Mouse (Mus musculus) liver, embryonic 13.5 days (tissue): ENCODE results near the gene Ctss. TPM values are rescaled to one million over a fixed set of nuclear protein-coding genes. Genes with fewer than 3 reads are reported as not detected.

Source experiments
- ATAC-seq: fragments of 200-750 bp; cut with Nextera tagmentation; 2 replicates; pipeline ENCODE4 v1.8.0; 2017; ENCODE audit warnings: low read depth, mild to moderate bottlenecking, moderate number of reproducible peaks, moderate library complexity
- DNase-seq: peaks from one replicate; pipeline ENCODE4 v3.0.0; 2022
- H3K27ac ChIP-seq: fragments of 300-500 bp; sonication (generic); 2 replicates; pipeline ENCODE4 v1.5.1; 2015; ENCODE audit warnings: moderate library complexity, mild to moderate bottlenecking, inconsistent platforms
- H3K27me3 ChIP-seq: fragments of 300-500 bp; sonication (generic); 2 replicates; pipeline ENCODE4 v1.6.1; 2015; ENCODE audit warnings: mild to moderate bottlenecking, inconsistent platforms
- H3K36me3 ChIP-seq: fragments of 300-500 bp; sonication (generic); 2 replicates; pipeline ENCODE4 v1.6.1; 2015; ENCODE audit warnings: mild to moderate bottlenecking, inconsistent platforms
- H3K4me1 ChIP-seq: fragments of 300-500 bp; sonication (generic); replicated peaks from 2 replicates; pipeline ENCODE4 v1.6.1; 2015; ENCODE audit warnings: inconsistent platforms
- H3K4me2 ChIP-seq: fragments of 300-500 bp; sonication (generic); 2 replicates; pipeline ENCODE4 v1.6.1; 2015; ENCODE audit warnings: inconsistent platforms, mild to moderate bottlenecking, moderate library complexity
- H3K4me3 ChIP-seq: fragments of 300-500 bp; sonication (generic); replicated peaks from 2 replicates; pipeline ENCODE4 v1.5.1; 2015; ENCODE audit warnings: mild to moderate bottlenecking, inconsistent platforms
- H3K9ac ChIP-seq: fragments of 300-500 bp; sonication (generic); 2 replicates; pipeline ENCODE4 v1.6.1; 2015; ENCODE audit warnings: mild to moderate bottlenecking, inconsistent platforms
- H3K9me3 ChIP-seq: fragments of 300-500 bp; sonication (generic); replicated peaks from 2 replicates; pipeline ENCODE4 v1.6.1; 2016; ENCODE audit warnings: inconsistent platforms
- WGBS: fragments of 180-500 bp; shearing (Covaris S2); methylation state at CpG from one replicate; pipeline ENCODE4 v1.1.7; 2015; ENCODE audit not compliant: insufficient replicate concordance; 5-methylcytosine and 5-hydroxymethylcytosine counted together
- polyA plus RNA-seq: library from polyadenylated mRNA; unstranded; fragments of >200 nt; fragmentation: Nextera tagmentation; extraction: Ambion mirVana; gene quantifications from 2 replicates; pipeline ENCODE4 v1.2.1, GENCODE M21; 2015

The Ctss gene
- 19.8 and 20.8 TPM in 2 replicates for polyA plus RNA-seq

DNA sequence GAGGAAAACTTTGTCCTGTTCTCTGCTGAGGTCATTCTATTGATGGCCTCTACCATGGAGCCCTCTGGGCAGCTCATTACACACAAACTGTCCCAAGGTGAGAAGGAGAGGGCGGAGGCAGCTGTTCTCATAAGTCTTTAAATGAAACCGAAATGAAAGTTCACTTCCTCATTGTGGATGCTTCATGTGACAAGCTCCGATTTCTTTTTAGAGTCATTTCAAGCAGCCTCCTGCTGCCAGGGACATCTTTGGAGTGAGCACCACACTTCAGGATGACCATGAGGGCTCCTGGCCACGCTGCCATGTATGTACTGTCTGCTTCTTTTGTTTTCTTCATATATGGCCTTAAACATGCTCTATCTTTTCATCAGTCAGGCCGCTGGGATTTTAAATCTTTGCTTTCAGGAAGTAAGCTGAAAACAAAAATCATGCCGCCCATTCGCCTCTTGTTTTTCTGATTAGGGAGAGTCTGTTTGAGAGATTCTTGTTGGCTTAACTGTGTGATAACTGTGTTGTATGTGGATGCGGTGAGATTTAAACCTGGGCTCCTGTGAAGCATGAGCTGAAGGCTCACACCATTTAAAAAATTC is at the start of gene Ctss:
TSS of gene Ctss (plus strand) at position 165 of the 590 bp plus-strand sequence.
- ATAC-seq (no peak), DNase-seq (no peak)
- Histone ChIP-seq H3K9ac (no peak within 1 kb of the TSS), H3K27me3 (no peaks in the 10 kb centered on the region), H3K4me3 (no peak within 1 kb of the TSS), H3K9me3 (no peaks in the 10 kb centered on the region), H3K36me3 (no peaks in the 10 kb centered on the region), H3K4me1 (peaks cover 43% of the 10 kb centered on the region), H3K27ac (no peak within 1 kb of the TSS; the same call in 1 of the 2 replicates), H3K4me2 (no peak within 1 kb of the TSS)
- WGBS = 59% methylated on average over 8 of the region's 8 CpGs

GRCm38 (mm10) chr3:95478966-95479365 is 47.6 kb upstream of the Ctss start:
- H3K27me3 ChIP-seq = no peaks in the 10 kb centered on the region
- 82% methylated on average over 1 of the region's 1 CpGs for WGBS
- no peak overlapping the region for H3K4me3 ChIP-seq
- peaks cover 71% of the 10 kb centered on the region for H3K36me3 ChIP-seq
- H3K27ac ChIP-seq = no peak overlapping the region
- DNase-seq (no peak), ATAC-seq (no peak)
- no peak overlapping the region for H3K4me2 ChIP-seq
- H3K4me1 ChIP-seq = no peaks in the 10 kb centered on the region
- H3K9me3 ChIP-seq = no peaks in the 10 kb centered on the region
- H3K9ac ChIP-seq = no peak overlapping the region

DNA sequence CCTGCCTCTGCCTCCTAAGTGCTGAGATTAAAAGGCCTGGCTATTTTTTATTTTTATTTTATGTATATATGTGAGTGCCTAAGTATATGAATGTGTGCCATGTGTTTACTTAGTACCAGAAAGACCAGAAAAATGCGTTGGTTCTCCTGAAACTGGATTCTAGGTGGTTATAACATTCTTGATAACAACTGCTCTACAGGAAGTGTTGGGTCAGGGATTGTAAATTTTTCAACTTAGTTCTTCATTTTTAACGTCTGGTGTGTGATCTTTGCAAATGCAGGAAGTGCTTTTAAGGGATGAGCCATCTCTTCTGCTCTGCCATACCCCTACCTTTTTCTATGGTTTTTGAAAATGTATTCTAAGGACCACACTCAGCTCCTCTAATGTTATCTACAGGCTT is 40.2 kb upstream of the Ctss start:
- no peak overlapping the region for H3K4me3 ChIP-seq
- peaks cover 71% of the 10 kb centered on the region for H3K36me3 ChIP-seq
- no peak for DNase-seq
- H3K27me3 ChIP-seq = no peaks in the 10 kb centered on the region
- no peak overlapping the region for H3K9ac ChIP-seq
- ATAC-seq = no peak
- H3K9me3 ChIP-seq = no peaks in the 10 kb centered on the region
- no peak overlapping the region for H3K27ac ChIP-seq
- H3K4me1 ChIP-seq = 0 out of 2 replicates have a peak, but pooled peaks cover 3% of the 10 kb centered on the region
- WGBS = 39% methylated on average over 2 of the region's 2 CpGs
- no peak overlapping the region for H3K4me2 ChIP-seq

- Histone ChIP-seq H3K9ac (no peak overlapping the region), H3K4me1 (0 out of 2 replicates have a peak, but pooled peaks cover 3% of the 10 kb centered on the region), H3K4me3 (no peak overlapping the region), H3K9me3 (no peaks in the 10 kb centered on the region), H3K36me3 (peaks cover 79% of the 10 kb centered on the region), H3K4me2 (no peak overlapping the region), H3K27me3 (no peaks in the 10 kb centered on the region), H3K27ac (no peak overlapping the region)
- ATAC-seq (peak; percentile 34; the same call in 1 of the 2 replicates), DNase-seq (no peak)
- WGBS = 76% methylated on average over 3 of the region's 3 CpGs
These were observed 37.9 kb upstream of the Ctss start for GRCm38 (mm10) chr3:95488679-95489078.

GRCm38 (mm10) chr3:95490238-95490637 is 36.3 kb upstream of the Ctss start:
- H3K27me3 ChIP-seq = no peaks in the 10 kb centered on the region
- H3K9ac ChIP-seq = no peak overlapping the region
- no peak for DNase-seq
- 93% methylated on average over 2 of the region's 2 CpGs for WGBS
- H3K9me3 ChIP-seq = no peaks in the 10 kb centered on the region
- 0 out of 2 replicates have a peak, but pooled peaks cover 3% of the 10 kb centered on the region for H3K4me1 ChIP-seq
- no peak overlapping the region for H3K4me2 ChIP-seq
- no peak for ATAC-seq
- peaks cover 89% of the 10 kb centered on the region for H3K36me3 ChIP-seq
- H3K4me3 ChIP-seq = no peak overlapping the region
- H3K27ac ChIP-seq = no peak overlapping the region

DNA sequence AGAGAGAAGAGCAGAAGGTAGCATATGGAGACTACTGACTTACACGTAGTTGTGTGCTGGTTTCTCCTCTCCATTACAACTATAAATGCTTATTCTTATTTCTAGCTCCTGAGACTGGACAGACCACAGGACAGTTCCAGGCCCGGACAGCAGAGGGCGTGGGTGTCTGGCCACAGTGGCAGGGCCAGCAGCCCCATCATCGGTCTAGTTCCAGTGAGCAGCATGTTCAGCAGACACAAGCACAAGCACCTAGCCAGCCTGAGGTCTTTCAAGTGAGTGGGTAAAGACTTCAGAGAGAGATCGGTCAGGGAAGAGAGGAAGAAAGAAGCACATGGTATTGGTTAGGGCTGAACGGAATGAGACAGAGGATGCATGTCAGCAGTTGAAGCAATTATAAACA is 32.2 kb upstream of the Ctss start:
- 68% methylated on average over 6 of the region's 6 CpGs for WGBS
- no peak overlapping the region for H3K4me3 ChIP-seq
- no peak overlapping the region for H3K9ac ChIP-seq
- DNase-seq (peak; percentile 16), ATAC-seq (no peak)
- no peak overlapping the region for H3K27ac ChIP-seq
- peaks cover 69% of the 10 kb centered on the region for H3K36me3 ChIP-seq
- H3K4me1 ChIP-seq = no peaks in the 10 kb centered on the region
- no peak overlapping the region for H3K4me2 ChIP-seq
- H3K9me3 ChIP-seq = no peaks in the 10 kb centered on the region
- H3K27me3 ChIP-seq = no peaks in the 10 kb centered on the region

DNA sequence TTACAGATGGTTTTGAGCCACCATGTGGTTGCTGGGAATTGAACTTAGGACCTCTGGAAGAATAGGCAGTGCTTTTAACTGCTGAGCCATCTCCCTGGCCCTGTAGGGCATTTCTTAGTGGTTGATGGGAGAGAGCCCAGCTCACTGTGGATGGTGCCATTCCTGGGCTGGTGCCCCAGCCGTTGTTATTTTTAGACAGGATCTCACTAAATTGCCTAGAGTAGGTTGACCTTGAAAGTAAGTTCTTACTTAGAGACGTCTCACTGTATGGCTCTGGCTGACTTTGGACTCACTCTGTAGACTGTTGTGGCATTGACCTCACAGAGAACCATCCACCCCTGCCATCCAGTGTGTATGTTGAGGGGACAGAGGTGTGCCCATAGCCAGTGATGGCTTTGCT is 28.4 kb upstream of the Ctss start:
- Histone ChIP-seq H3K4me1 (no peaks in the 10 kb centered on the region), H3K4me2 (no peak overlapping the region), H3K9me3 (no peaks in the 10 kb centered on the region), H3K4me3 (no peak overlapping the region), H3K9ac (no peak overlapping the region), H3K27me3 (no peaks in the 10 kb centered on the region), H3K27ac (no peak overlapping the region; the same call in 1 of the 2 replicates), H3K36me3 (peaks cover 34% of the 10 kb centered on the region)
- no peak for ATAC-seq
- no peak for DNase-seq
- WGBS = 87% methylated on average over 2 of the region's 2 CpGs

GRCm38 (mm10) chr3:95499024-95499423 is 27.6 kb upstream of the Ctss start, which contains the start of gene Ctsk:
Gene Ctsk, plus strand, starts transcription at chr3:95499256.
- no peak for DNase-seq
- ATAC-seq = no peak

DNA sequence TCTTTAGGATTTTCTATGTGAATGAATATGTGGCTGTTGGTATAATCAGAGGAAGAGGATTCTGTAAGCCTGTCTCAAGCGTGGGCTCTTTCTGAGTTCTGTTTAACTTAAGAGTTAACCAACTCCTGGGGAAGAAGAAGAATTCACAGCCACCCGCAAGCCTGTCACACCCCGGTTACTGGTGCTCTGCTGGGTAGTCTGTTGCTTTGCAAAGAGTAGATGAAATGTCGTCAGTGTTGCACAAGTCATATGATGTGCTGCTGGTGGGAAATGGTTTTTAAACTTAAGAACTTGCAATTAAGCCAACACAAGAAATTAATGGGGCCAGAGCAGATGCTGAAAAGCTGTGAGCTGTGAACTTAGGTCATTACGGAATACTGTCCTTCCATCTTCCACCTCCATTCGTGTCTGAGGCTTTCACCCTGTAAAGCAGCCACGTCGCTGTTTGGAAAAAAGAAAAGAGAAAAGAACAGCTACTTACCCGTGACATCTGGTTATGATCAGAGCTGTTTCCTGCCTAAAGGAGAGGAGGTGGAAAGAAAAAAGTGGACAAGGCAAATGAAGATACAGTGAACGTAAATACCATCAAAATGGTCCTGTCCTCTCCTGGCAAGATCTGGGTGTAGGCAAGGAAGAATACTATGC is 27.0 kb upstream of the Ctss start:
- Histone ChIP-seq H3K4me1 (no peaks in the 10 kb centered on the region), H3K9ac (no peak overlapping the region), H3K36me3 (peaks cover 20% of the 10 kb centered on the region), H3K4me2 (no peak overlapping the region), H3K4me3 (no peak overlapping the region), H3K9me3 (no peaks in the 10 kb centered on the region), H3K27ac (no peak overlapping the region), H3K27me3 (no peaks in the 10 kb centered on the region)
- DNase-seq (no peak), ATAC-seq (no peak)
- 61% methylated on average over 10 of the region's 10 CpGs for WGBS

More at GRCm38 (mm10) chr3:95499024-95499423, 27.6 kb upstream of the Ctss start, which contains the start of gene Ctsk:
- Histone ChIP-seq H3K4me3 (no peak within 1 kb of the TSS), H3K4me2 (no peak within 1 kb of the TSS), H3K9ac (no peak within 1 kb of the TSS), H3K9me3 (no peaks in the 10 kb centered on the region), H3K36me3 (peaks cover 26% of the 10 kb centered on the region), H3K27me3 (no peaks in the 10 kb centered on the region), H3K4me1 (no peaks in the 10 kb centered on the region), H3K27ac (no peak within 1 kb of the TSS; the same call in 1 of the 2 replicates)
- 81% methylated on average over 7 of the region's 7 CpGs for WGBS

GRCm38 (mm10) chr3:95502312-95502711 is 24.3 kb upstream of the Ctss start:
- Histone ChIP-seq H3K36me3 (no peaks in the 10 kb centered on the region), H3K4me2 (no peak overlapping the region), H3K9ac (no peak overlapping the region), H3K9me3 (no peaks in the 10 kb centered on the region), H3K27ac (no peak overlapping the region), H3K4me1 (no peaks in the 10 kb centered on the region), H3K27me3 (no peaks in the 10 kb centered on the region), H3K4me3 (no peak overlapping the region)
- ATAC-seq (no peak), DNase-seq (no peak)
- 60% methylated on average over 2 of the region's 2 CpGs for WGBS

- DNase-seq (no peak), ATAC-seq (no peak)
- no peaks in the 10 kb centered on the region for H3K27me3 ChIP-seq
- no peaks in the 10 kb centered on the region for H3K9me3 ChIP-seq
- peaks cover 19% of the 10 kb centered on the region for H3K4me1 ChIP-seq
- WGBS = 65% methylated on average over 6 of the region's 6 CpGs
- H3K4me3 ChIP-seq = no peak overlapping the region
- H3K27ac ChIP-seq = no peak overlapping the region
- H3K9ac ChIP-seq = no peak overlapping the region
- H3K4me2 ChIP-seq = no peak overlapping the region
- H3K36me3 ChIP-seq = no peaks in the 10 kb centered on the region
These were observed 17.2 kb upstream of the Ctss start for GRCm38 (mm10) chr3:95509348-95509747.
